In the genomic region with DNA sequence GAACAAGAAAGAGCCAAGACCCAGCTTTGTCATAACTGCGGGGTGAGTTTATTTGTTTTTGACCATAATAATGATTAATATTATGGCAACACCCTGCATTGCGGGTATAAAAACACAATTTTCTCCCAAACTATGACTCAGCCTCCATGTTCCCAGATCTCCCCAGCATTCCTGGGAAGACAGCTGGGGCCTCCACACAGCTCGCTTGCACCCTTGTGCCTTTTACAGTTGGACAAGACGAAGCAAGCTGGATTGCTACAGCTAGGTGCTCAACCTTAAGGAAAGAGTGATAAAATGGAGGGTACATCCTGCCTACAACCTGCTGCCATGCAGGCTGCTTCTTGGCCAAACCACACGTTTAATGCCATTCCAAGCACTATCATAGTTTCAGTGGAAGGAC, we compare ENCODE assay signal across 26 mouse cellular contexts. TPM values are rescaled to one million over a fixed set of nuclear protein-coding genes. Genes with fewer than 3 reads are reported as not detected.
"Had no signal": no experiment of that assay in that cellular context is flagged by ENCODE, and none has a peak within 500 bp of the region (broad histone marks: within the 10 kb centered on the region; RNA-seq: fewer than 3 reads in every experiment).

No protein-coding gene starts in this region.

- H3K4me1 ChIP-seq: heart, embryonic 10.5 days; heart, embryonic 12.5 days; hindbrain, embryonic 10.5 days; hindbrain, embryonic 12.5 days; intestine, embryonic 15.5 days; kidney, embryonic 15.5 days; limb, embryonic 13.5 days; limb, embryonic 15.5 days; liver, embryonic 12.5 days had no signal

- H3K27ac ChIP-seq: gastrocnemius, adult 2 months; heart, embryonic 10.5 days; hindbrain, embryonic 10.5 days; hindbrain, embryonic 12.5 days; hindbrain, embryonic 14.5 days; intestine, embryonic 15.5 days; kidney, embryonic 15.5 days; kidney, postnatal 0 days; layer of hippocampus, adult 2 months; left cerebral cortex, adult 2 months; limb, embryonic 13.5 days; limb, embryonic 15.5 days; liver, embryonic 12.5 days; liver, embryonic 14.5 days had no signal

- H3K4me3 ChIP-seq: gastrocnemius, adult 2 months; heart, embryonic 10.5 days; heart, embryonic 12.5 days; hindbrain, embryonic 10.5 days; hindbrain, embryonic 12.5 days; intestine, embryonic 15.5 days; kidney, embryonic 15.5 days; layer of hippocampus, adult 2 months; left cerebral cortex, adult 2 months; limb, embryonic 13.5 days; limb, embryonic 15.5 days; liver, embryonic 12.5 days had no signal

- DNase-seq: gastrocnemius, postnatal 10 days; heart, postnatal 10 days; heart, postnatal 4 days; kidney, adult 18-20 months; kidney, adult 9 months; kidney, postnatal 25 days; kidney, postnatal 4 days; left cerebral cortex, postnatal 4 days had no signal

- H3K4me2 ChIP-seq: heart, embryonic 12.5 days; hindbrain, embryonic 12.5 days; hindbrain, embryonic 14.5 days; intestine, embryonic 15.5 days; kidney, embryonic 15.5 days; limb, embryonic 13.5 days; limb, embryonic 15.5 days; liver, embryonic 12.5 days had no signal

- H3K27me3 ChIP-seq: heart, embryonic 12.5 days; intestine, embryonic 15.5 days had no signal

- H3K36me3 ChIP-seq: heart, embryonic 10.5 days; heart, embryonic 12.5 days; hindbrain, embryonic 10.5 days; hindbrain, embryonic 12.5 days; intestine, embryonic 15.5 days; kidney, embryonic 15.5 days; limb, embryonic 13.5 days; limb, embryonic 15.5 days; liver, embryonic 12.5 days had no signal

RNA-seq across cellular contexts. Expression of gene Fgf16, which starts 45.7 kb away (rescaled TPM):
- total RNA-seq: granulocyte monocyte progenitor cell, adult 5-6 weeks; liver, adult 2 months had no signal
- polyA plus RNA-seq: heart, embryonic 10.5 days; heart, embryonic 12.5 days; hindbrain, embryonic 10.5 days; hindbrain, embryonic 14.5 days; limb, embryonic 11.5 days; liver, adult 2 months; liver, embryonic 12.5 days; liver, embryonic 14.5 days had no signal
